Mouse (Mus musculus) brown adipose tissue, adult 24 weeks (tissue): ENCODE measurements at regions not wholly inside any gene's neighbourhood (a gene's known extent, or its start where the extent isn't known, plus 50 kb on each side); places are given as distances from the start of the nearest gene placed in this dataset.

Source experiments
- H3K27ac ChIP-seq: fragments of 200-500 bp; replicated peaks from 2 replicates; pipeline ENCODE4 v1.5.1; 2012; ENCODE audit warnings: low read depth, mild to moderate bottlenecking, low read length
- H3K4me1 ChIP-seq: fragments of 200-500 bp; 2 replicates; pipeline ENCODE4 v1.6.1; 2012; ENCODE audit warnings: low read length, mixed read lengths; ENCODE audit not compliant: control insufficient read depth, insufficient read depth, insufficient read length
- H3K4me3 ChIP-seq: fragments of 200-500 bp; 2 replicates; pipeline ENCODE4 v1.5.1; 2012; ENCODE audit warnings: low read depth, mild to moderate bottlenecking, low read length, moderate library complexity; ENCODE audit not compliant: insufficient read depth

- H3K4me1 ChIP-seq, result no peaks in the 10 kb centered on the region
- H3K4me3 ChIP-seq, result no peak overlapping the region
- H3K27ac ChIP-seq, result no peak overlapping the region
These were observed 365.0 kb downstream of the Setd4 start for GRCm38 (mm10) chr16:93238898-93239297.

GRCm38 (mm10) chr16:93238326-93238725, 365.5 kb downstream of the Setd4 start:
- no peak overlapping the region for H3K27ac ChIP-seq
- H3K4me1 ChIP-seq, result no peaks in the 10 kb centered on the region
- H3K4me3 ChIP-seq, result no peak overlapping the region

- Histone ChIP-seq H3K4me1 (no peaks in the 10 kb centered on the region), H3K4me3 (no peak overlapping the region)
These were observed 378.2 kb downstream of the Setd4 start for GRCm38 (mm10) chr16:93225644-93226043.

GRCm38 (mm10) chr16:93225196-93225595, 378.7 kb downstream of the Setd4 start:
- no peak overlapping the region for H3K4me3 ChIP-seq

More at GRCm38 (mm10) chr16:93225644-93226043, 378.2 kb downstream of the Setd4 start:
- H3K27ac ChIP-seq, result no peak overlapping the region

GRCm38 (mm10) chr16:93219731-93220130, 384.1 kb downstream of the Setd4 start:
- no peaks in the 10 kb centered on the region for H3K4me1 ChIP-seq
- no peak overlapping the region for H3K27ac ChIP-seq
- no peak overlapping the region for H3K4me3 ChIP-seq

More at GRCm38 (mm10) chr16:93225196-93225595, 378.7 kb downstream of the Setd4 start:
- no peak overlapping the region for H3K27ac ChIP-seq
- no peaks in the 10 kb centered on the region for H3K4me1 ChIP-seq

GRCm38 (mm10) chr16:93218402-93218801, 385.5 kb downstream of the Setd4 start:
- no peaks in the 10 kb centered on the region for H3K4me1 ChIP-seq
- H3K27ac ChIP-seq, result no peak overlapping the region

GRCm38 (mm10) chr16:93217600-93218226, 386.1 kb downstream of the Setd4 start:
- H3K4me1 ChIP-seq, result no peaks in the 10 kb centered on the region
- H3K4me3 ChIP-seq, result no peak overlapping the region
- no peak overlapping the region for H3K27ac ChIP-seq

More at GRCm38 (mm10) chr16:93218402-93218801, 385.5 kb downstream of the Setd4 start:
- H3K4me3 ChIP-seq, result no peak overlapping the region

GRCm38 (mm10) chr16:93215630-93216029, 388.2 kb downstream of the Setd4 start:
- H3K27ac ChIP-seq, result no peak overlapping the region
- no peaks in the 10 kb centered on the region for H3K4me1 ChIP-seq
- H3K4me3 ChIP-seq, result no peak overlapping the region

GRCm38 (mm10) chr16:93213618-93214017, 387.7 kb upstream of the Runx1 start:
- Histone ChIP-seq H3K4me1 (no peaks in the 10 kb centered on the region), H3K27ac (no peak overlapping the region), H3K4me3 (no peak overlapping the region)

GRCm38 (mm10) chr16:93207675-93208074, 381.7 kb upstream of the Runx1 start:
- H3K4me1 ChIP-seq, result no peaks in the 10 kb centered on the region
- no peak overlapping the region for H3K27ac ChIP-seq
- H3K4me3 ChIP-seq, result no peak overlapping the region

- no peaks in the 10 kb centered on the region for H3K4me1 ChIP-seq
- no peak overlapping the region for H3K4me3 ChIP-seq
- H3K27ac ChIP-seq, result no peak overlapping the region
These were observed 381.3 kb upstream of the Runx1 start for GRCm38 (mm10) chr16:93207217-93207616.

GRCm38 (mm10) chr16:93206325-93206724, 380.4 kb upstream of the Runx1 start:
- H3K4me3 ChIP-seq, result no peak overlapping the region

GRCm38 (mm10) chr16:93204601-93205000, 378.7 kb upstream of the Runx1 start:
- Histone ChIP-seq H3K4me3 (no peak overlapping the region), H3K27ac (no peak overlapping the region), H3K4me1 (no peaks in the 10 kb centered on the region)

More at GRCm38 (mm10) chr16:93206325-93206724, 380.4 kb upstream of the Runx1 start:
- no peaks in the 10 kb centered on the region for H3K4me1 ChIP-seq
- no peak overlapping the region for H3K27ac ChIP-seq

GRCm38 (mm10) chr16:93202591-93202990, 376.6 kb upstream of the Runx1 start:
- Histone ChIP-seq H3K4me1 (no peaks in the 10 kb centered on the region), H3K4me3 (no peak overlapping the region)

GRCm38 (mm10) chr16:93197300-93197699, 371.4 kb upstream of the Runx1 start:
- H3K4me1 ChIP-seq, result no peaks in the 10 kb centered on the region; the same call in 1 of the 2 replicates
- H3K4me3 ChIP-seq, result no peak overlapping the region
- H3K27ac ChIP-seq, result no peak overlapping the region

More at GRCm38 (mm10) chr16:93202591-93202990, 376.6 kb upstream of the Runx1 start:
- no peak overlapping the region for H3K27ac ChIP-seq

GRCm38 (mm10) chr16:93193921-93194481, 368.1 kb upstream of the Runx1 start:
- peaks cover 7% of the 10 kb centered on the region; the same call in 1 of the 2 replicates for H3K4me1 ChIP-seq
- no peak overlapping the region for H3K4me3 ChIP-seq
- H3K27ac ChIP-seq, result no peak overlapping the region
